10 mouse cellular contexts compared by ENCODE assay signal in genomic region chr17:47054613-47055012, GRCm38 (mm10). TPM values are rescaled to one million over a fixed set of nuclear protein-coding genes. Genes with fewer than 3 reads are reported as not detected.
A peak's percentile ranks its signal among the peaks of the same experiment; 100 is the strongest.
DNase-seq lines count a peak whose midpoint lies in the region; ATAC-seq lines count a peak whose summit lies in the region.
"Had no signal": no experiment of that assay in that cellular context is flagged by ENCODE, and none has a peak within 500 bp of the region (broad histone marks: within the 10 kb centered on the region; RNA-seq: fewer than 3 reads in every experiment).

No protein-coding gene starts in this region.

- 0 out of 2 replicates have a peak, but pooled peaks cover 5% of the 10 kb centered on the region for H3K9me3 ChIP-seq in heart, embryonic 13.5 days

- DNase-seq in frontal cortex, postnatal 25 days (ENCODE audit: low spot score in 2 of 2) = no peak
- peak; percentile 83 for DNase-seq in A20 (ENCODE audit: low read depth, low spot score)
- DNase-seq in kidney, postnatal 4 days = peak; percentile 46 to 56
- no peak for DNase-seq in embryo, embryonic 9.5 days (ENCODE audit: extremely low spot score)
- no peak for DNase-seq in testis, postnatal 10 days (ENCODE audit: low spot score)
- DNase-seq in gastrocnemius, postnatal 14 days = no peak

- peak overlapping the region; percentile 31 for H3K4me2 ChIP-seq in heart, embryonic 13.5 days
- H3K4me2 ChIP-seq: embryonic facial prominence, embryonic 12.5 days; neural tube, embryonic 12.5 days had no signal

- 0 out of 2 replicates have a peak overlapping the region, but pooled peaks have one; percentile 40 for H3K9ac ChIP-seq in heart, embryonic 13.5 days
- H3K9ac ChIP-seq: embryonic facial prominence, embryonic 12.5 days; neural tube, embryonic 12.5 days had no signal

- peaks cover 10% of the 10 kb centered on the region for H3K4me1 ChIP-seq in heart, embryonic 13.5 days
- H3K4me1 ChIP-seq: embryonic facial prominence, embryonic 12.5 days; neural tube, embryonic 12.5 days had no signal

- intact Hi-C loops in gastrocnemius, postnatal 14 days (cut with DNase I; ENCODE audit: low total_unique reads) = no loop called here

- no peaks in the 10 kb centered on the region for H3K36me3 ChIP-seq in heart, embryonic 13.5 days
- H3K36me3 ChIP-seq: embryonic facial prominence, embryonic 12.5 days; neural tube, embryonic 12.5 days had no signal

- no peaks in the 10 kb centered on the region for H3K27me3 ChIP-seq in heart, embryonic 13.5 days (replicated peaks)
- H3K27me3 ChIP-seq: embryonic facial prominence, embryonic 12.5 days; neural tube, embryonic 12.5 days had no signal

- 51% methylated on average over 11 of the region's 11 CpGs for WGBS in heart, embryonic 13.5 days

- ATAC-seq in frontal cortex, adult (ENCODE audit: low TSS enrichment) = peak; percentile 62; the same call in 1 of the 2 replicates
- no peak for ATAC-seq in heart, embryonic 13.5 days (ENCODE audit: extremely low read depth, insufficient number of reproducible peaks, low FRiP score, low TSS enrichment)

- H3K4me3 ChIP-seq in heart, embryonic 13.5 days = no peak overlapping the region
- H3K4me3 ChIP-seq: embryonic facial prominence, embryonic 12.5 days; neural tube, embryonic 12.5 days had no signal

- peak overlapping the region; percentile 70 for H3K27ac ChIP-seq in heart, embryonic 13.5 days (replicated peaks)
- H3K27ac ChIP-seq: embryonic facial prominence, embryonic 12.5 days; neural tube, embryonic 12.5 days had no signal

RNA-seq across cellular contexts. Expression of gene Ubr2, which starts 44.3 kb away (rescaled TPM):
- polyA plus RNA-seq in heart, embryonic 13.5 days (2015; fragmentation: Nextera tagmentation; extraction: Ambion mirVana) = 12.2 and 13.9 TPM in 2 replicates
- total RNA-seq in gastrocnemius, postnatal 14 days (2021) = 10 to 100 TPM; 30.9 to 42.1 TPM

Comparison
In these comparisons a context has a peak if more than half of its experiments do, and no peak if none do; other contexts are left out.
1. DNase-seq: peak in A20 (single experiment) and kidney, postnatal 4 days (2 of 2); none in frontal cortex, postnatal 25 days (0 of 2), embryo, embryonic 9.5 days (single experiment), testis, postnatal 10 days (single experiment) and gastrocnemius, postnatal 14 days (single experiment).